Mouse (Mus musculus) right cerebral cortex, adult 18-20 months (tissue): ENCODE measurements around the gene Abtb2.

Source experiments
- DNase-seq: peaks from one replicate; pipeline ENCODE4 v3.0.0; 2022; ENCODE audit warnings: mixed read lengths

Gene Abtb2

DNA sequence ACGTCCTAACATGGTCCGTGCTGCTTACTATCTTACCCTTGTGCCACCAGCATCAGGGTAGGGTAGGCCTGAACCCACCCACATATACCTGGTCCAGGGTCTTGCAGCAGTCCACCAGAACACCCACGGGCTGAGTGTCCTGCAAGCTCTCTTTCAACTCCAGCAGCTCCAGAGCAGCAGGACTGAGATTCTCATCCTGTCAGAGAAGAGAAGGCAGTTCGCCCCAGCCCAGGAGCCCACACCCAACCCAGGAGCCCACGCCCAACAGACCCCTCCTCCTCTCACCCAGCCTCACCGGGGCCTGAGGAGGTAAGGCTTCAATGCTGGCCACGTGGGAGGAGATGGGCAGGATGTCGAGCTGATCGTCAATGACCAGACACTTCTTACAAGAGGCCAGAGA, 181.8 kb downstream of the Abtb2 start:
- no peak for DNase-seq

GRCm38 (mm10) chr2:103749091-103749490, 183.0 kb downstream of the Abtb2 start:
- no peak for DNase-seq

DNA sequence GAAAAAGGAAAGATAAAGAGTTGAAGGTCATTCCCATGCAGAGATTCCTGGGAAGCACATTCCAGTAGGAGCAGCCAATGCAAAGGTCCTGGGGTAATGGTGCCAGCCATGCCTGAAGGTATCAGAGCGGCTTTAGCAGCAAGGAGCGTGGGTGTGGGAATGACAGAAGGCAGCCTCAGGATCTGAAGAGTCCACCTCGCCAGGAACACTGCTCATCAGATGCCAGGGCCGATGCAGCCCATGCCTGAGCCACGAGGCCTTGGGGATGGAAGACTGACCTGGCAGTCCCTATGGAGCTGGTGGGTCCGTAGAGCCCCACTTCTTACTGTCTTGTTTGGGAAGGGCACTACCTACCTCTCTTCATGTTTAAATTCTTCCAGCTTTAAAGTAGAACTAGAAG, 185.7 kb downstream of the Abtb2 start:
- no peak for DNase-seq

DNA sequence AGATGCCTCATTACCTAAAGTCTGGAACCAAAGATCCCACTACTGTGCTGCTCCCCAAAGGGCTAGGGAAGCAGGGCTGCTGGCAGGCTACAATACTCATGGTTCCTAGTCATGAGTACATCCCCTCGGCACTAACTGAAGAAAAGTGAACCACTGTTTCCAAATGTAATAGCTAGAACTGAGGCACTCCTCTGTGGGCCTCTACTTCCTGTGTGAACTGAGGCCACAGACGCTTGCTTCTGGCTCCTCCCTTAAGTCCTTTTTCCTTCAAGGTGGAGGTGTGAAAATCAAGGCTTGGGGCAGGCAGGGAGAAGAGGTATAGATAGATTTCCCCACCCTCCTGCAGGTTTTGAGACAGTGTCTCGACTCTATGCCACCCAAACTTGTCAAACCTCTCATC, 188.5 kb downstream of the Abtb2 start:
- no peak for DNase-seq

GRCm38 (mm10) chr2:103755458-103756085, 189.5 kb downstream of the Abtb2 start:
- no peak for DNase-seq

DNA sequence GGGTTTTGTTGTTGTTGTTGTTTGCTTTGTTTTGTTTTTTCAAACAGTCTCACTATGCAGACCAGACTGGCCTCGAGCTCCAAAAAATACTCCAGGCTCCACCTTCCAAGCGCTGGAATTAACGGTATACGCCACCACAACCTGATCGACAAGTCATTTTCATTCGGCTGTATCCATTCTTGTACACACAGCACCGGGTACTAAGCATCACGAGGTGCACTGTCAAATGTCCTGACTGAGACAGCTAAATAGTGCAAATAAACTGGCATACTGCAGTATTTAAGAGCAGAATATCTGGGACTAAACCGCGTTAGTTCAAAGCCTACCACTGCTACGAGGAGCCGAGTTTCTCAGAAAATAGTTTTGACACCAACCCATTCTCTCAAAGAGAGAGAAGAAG, 194.3 kb downstream of the Abtb2 start:
- no peak for DNase-seq

- peak; percentile 99 for DNase-seq
These were observed 195.0 kb downstream of the Abtb2 start, which contains the start of gene Nat10 for GRCm38 (mm10) chr2:103760906-103761716. Gene Nat10 (minus strand): TSS chr2:103761270.

DNA sequence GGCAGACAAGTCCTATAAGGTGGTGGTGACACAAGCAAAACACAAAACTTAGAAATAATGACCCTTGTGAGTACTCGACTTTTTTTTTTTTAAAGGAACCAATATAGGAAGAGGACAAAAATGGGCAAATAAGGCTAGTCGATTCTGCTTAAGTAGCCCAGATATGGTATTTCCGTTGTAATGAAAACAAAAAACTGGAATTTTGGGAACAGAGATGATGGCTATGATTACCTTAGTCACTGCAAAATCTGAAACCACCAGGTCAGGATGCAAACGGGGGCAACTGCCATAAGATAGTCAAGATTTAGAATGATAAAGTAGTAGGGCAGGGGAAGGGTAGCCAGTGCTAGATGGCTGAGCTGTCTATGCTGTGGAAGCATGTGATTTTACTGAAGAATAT, 195.9 kb downstream of the Abtb2 start:
- no peak for DNase-seq

GRCm38 (mm10) chr2:103762492-103762891, 196.4 kb downstream of the Abtb2 start:
- DNase-seq: no peak
